Mouse (Mus musculus): ENCODE results near the gene Ppip5k2. TPM values are rescaled to one million over a fixed set of nuclear protein-coding genes. Genes with fewer than 3 reads are reported as not detected.

The Ppip5k2 gene
- polyA plus RNA-seq (2012; ENCODE audit: insufficient read depth, insufficient read length, missing spikeins) = 18.7 and 21.2 TPM in 2 replicates

- 0 out of 2 replicates have a peak, but pooled peaks have one; percentile 35 for TF ChIP-seq POLR2A (IDR thresholded peaks at IDR 0.05; ENCODE audit: borderline replicate concordance, low read depth, low read length)
- no peak for TF ChIP-seq CTCF (IDR thresholded peaks at IDR 0.05; ENCODE audit: low read depth, low read length)
- Histone ChIP-seq H3K4me3 (ENCODE audit: insufficient read depth, low read length) (peak within 1 kb of the TSS; percentile 89), H3K27ac (ENCODE audit: insufficient read depth, low read depth, low read length) (peak within 1 kb of the TSS; percentile 78), H3K4me1 (ENCODE audit: control insufficient read depth, insufficient read depth, low read length) (peaks cover 8% of the 10 kb centered on the region)
These were observed at the start of gene Ppip5k2, which contains the start of gene Gin1 for GRCm38 (mm10) chr1:97769904-97770753. Ppip5k2 (minus strand) TSS chr1:97770411. Gin1 (plus strand) TSS chr1:97770172.

GRCm38 (mm10) chr1:97809255-97809912 is 39.2 kb upstream of the Ppip5k2 start:
- no peak for TF ChIP-seq POLR2A (IDR thresholded peaks at IDR 0.05; ENCODE audit: borderline replicate concordance, low read depth, low read length)
- TF ChIP-seq CTCF (IDR thresholded peaks at IDR 0.05; ENCODE audit: low read depth, low read length) = no peak
- Histone ChIP-seq H3K4me3 (ENCODE audit: insufficient read depth, low read length) (no peak overlapping the region), H3K4me1 (ENCODE audit: control insufficient read depth, insufficient read depth, low read length) (no peaks in the 10 kb centered on the region), H3K27ac (ENCODE audit: insufficient read depth, low read depth, low read length) (no peak overlapping the region)

- no peak overlapping the region for H3K27ac ChIP-seq (ENCODE audit: insufficient read depth, low read depth, low read length)
- no peak overlapping the region for H3K4me3 ChIP-seq (ENCODE audit: insufficient read depth, low read length)
- no peaks in the 10 kb centered on the region for H3K4me1 ChIP-seq (ENCODE audit: control insufficient read depth, insufficient read depth, low read length)
- TF ChIP-seq CTCF (IDR thresholded peaks at IDR 0.05; ENCODE audit: low read depth, low read length) = no peak
- TF ChIP-seq POLR2A (IDR thresholded peaks at IDR 0.05; ENCODE audit: borderline replicate concordance, low read depth, low read length) = no peak
These were observed 34.3 kb upstream of the Ppip5k2 start for GRCm38 (mm10) chr1:97804520-97804919.

- TF ChIP-seq POLR2A (IDR thresholded peaks at IDR 0.05; ENCODE audit: borderline replicate concordance, low read depth, low read length) (no peak), CTCF (IDR thresholded peaks at IDR 0.05; ENCODE audit: low read depth, low read length) (no peak)
- no peak overlapping the region for H3K27ac ChIP-seq (ENCODE audit: insufficient read depth, low read depth, low read length)
- H3K4me3 ChIP-seq (ENCODE audit: insufficient read depth, low read length) = no peak overlapping the region
- no peaks in the 10 kb centered on the region for H3K4me1 ChIP-seq (ENCODE audit: control insufficient read depth, insufficient read depth, low read length)
These were observed 32.1 kb upstream of the Ppip5k2 start for GRCm38 (mm10) chr1:97802207-97802902.

DNA sequence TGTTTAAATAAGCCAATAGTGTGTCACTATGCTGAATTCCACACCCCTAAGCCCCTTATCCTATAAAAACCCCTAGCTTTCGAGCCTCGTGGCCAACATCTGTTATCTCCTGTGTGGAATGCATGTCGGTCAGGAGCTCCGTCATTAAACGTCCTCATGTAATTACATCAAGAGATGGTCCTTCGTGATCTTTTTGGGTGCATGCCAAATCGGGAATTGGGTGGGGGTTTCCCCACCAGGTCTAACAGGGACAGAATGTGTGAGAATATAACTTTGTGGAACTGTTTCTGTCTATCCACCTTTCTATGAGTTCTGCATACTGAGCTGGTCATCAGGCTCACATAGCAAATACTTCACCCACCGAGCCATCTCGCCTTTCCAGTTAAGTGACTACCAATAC is 25.7 kb upstream of the Ppip5k2 start:
- TF ChIP-seq CTCF (IDR thresholded peaks at IDR 0.05; ENCODE audit: low read depth, low read length) (no peak), POLR2A (IDR thresholded peaks at IDR 0.05; ENCODE audit: borderline replicate concordance, low read depth, low read length) (no peak)
- H3K4me3 ChIP-seq (ENCODE audit: insufficient read depth, low read length) = no peak overlapping the region
- H3K27ac ChIP-seq (ENCODE audit: insufficient read depth, low read depth, low read length) = no peak overlapping the region
- H3K4me1 ChIP-seq (ENCODE audit: control insufficient read depth, insufficient read depth, low read length) = no peaks in the 10 kb centered on the region

GRCm38 (mm10) chr1:97794110-97794509 is 23.9 kb upstream of the Ppip5k2 start:
- Histone ChIP-seq H3K4me1 (ENCODE audit: control insufficient read depth, insufficient read depth, low read length) (no peaks in the 10 kb centered on the region), H3K4me3 (ENCODE audit: insufficient read depth, low read length) (no peak overlapping the region), H3K27ac (ENCODE audit: insufficient read depth, low read depth, low read length) (no peak overlapping the region)
- no peak for TF ChIP-seq CTCF (IDR thresholded peaks at IDR 0.05; ENCODE audit: low read depth, low read length)
- TF ChIP-seq POLR2A (IDR thresholded peaks at IDR 0.05; ENCODE audit: borderline replicate concordance, low read depth, low read length) = no peak

- H3K4me3 ChIP-seq (ENCODE audit: insufficient read depth, low read length) = no peak overlapping the region
- TF ChIP-seq POLR2A (IDR thresholded peaks at IDR 0.05; ENCODE audit: borderline replicate concordance, low read depth, low read length) (no peak), CTCF (IDR thresholded peaks at IDR 0.05; ENCODE audit: low read depth, low read length) (no peak)
- H3K4me1 ChIP-seq (ENCODE audit: control insufficient read depth, insufficient read depth, low read length) = no peaks in the 10 kb centered on the region
- no peak overlapping the region for H3K27ac ChIP-seq (ENCODE audit: insufficient read depth, low read depth, low read length)
These were observed 18.3 kb upstream of the Ppip5k2 start for GRCm38 (mm10) chr1:97788490-97788889.

DNA sequence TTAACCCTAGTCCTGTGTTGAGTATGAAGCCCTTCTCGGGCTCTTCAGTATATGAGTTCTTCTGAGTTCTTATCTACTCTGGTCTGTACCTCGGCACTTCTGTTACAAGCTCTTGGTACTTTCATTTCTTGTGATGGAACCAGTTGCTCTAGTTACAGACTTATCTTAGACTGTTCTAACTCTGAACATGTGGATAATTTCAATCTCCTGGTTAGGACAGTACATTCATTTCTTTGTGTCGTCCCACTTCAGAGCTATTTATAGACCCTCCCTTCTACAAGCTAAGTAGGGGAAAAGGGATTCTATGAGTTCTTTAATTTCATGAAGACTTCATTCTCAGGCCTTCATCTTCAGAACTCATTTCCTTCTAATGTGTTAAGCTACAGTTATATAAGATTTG is 17.5 kb upstream of the Ppip5k2 start:
- H3K27ac ChIP-seq (ENCODE audit: insufficient read depth, low read depth, low read length) = no peak overlapping the region
- no peak for TF ChIP-seq POLR2A (IDR thresholded peaks at IDR 0.05; ENCODE audit: borderline replicate concordance, low read depth, low read length)
- TF ChIP-seq CTCF (IDR thresholded peaks at IDR 0.05; ENCODE audit: low read depth, low read length) = no peak
- no peak overlapping the region for H3K4me3 ChIP-seq (ENCODE audit: insufficient read depth, low read length)
- no peaks in the 10 kb centered on the region for H3K4me1 ChIP-seq (ENCODE audit: control insufficient read depth, insufficient read depth, low read length)

- H3K4me3 ChIP-seq (ENCODE audit: insufficient read depth, low read length) = no peak overlapping the region
- TF ChIP-seq CTCF (IDR thresholded peaks at IDR 0.05; ENCODE audit: low read depth, low read length) = no peak
- H3K4me1 ChIP-seq (ENCODE audit: control insufficient read depth, insufficient read depth, low read length) = no peaks in the 10 kb centered on the region
- H3K27ac ChIP-seq (ENCODE audit: insufficient read depth, low read depth, low read length) = no peak overlapping the region
These were observed 15.6 kb upstream of the Ppip5k2 start for GRCm38 (mm10) chr1:97785685-97786393.

Data from bone marrow macrophage, adult 2 months (primary cell).